Mouse (Mus musculus): Measurements from ENCODE around the gene Hhip. TPM values are rescaled to one million over a fixed set of nuclear protein-coding genes. Genes with fewer than 3 reads are reported as not detected.
"Not testable (repeated sequence)": the region's sequence is repeated elsewhere in the genome, so short reads cannot be mapped to it uniquely, and the experiment has no call there.

Hhip gene
- total RNA-seq, 4 experiments from 2014 or later, result 0.12 to 0.34 (median 0.19) TPM

GRCm38 (mm10) chr8:79993507-79993906 lies 64.3 kb downstream of the Hhip start:
- no peak for DNase-seq (ENCODE audit: low spot score in 2 of 2)

- no peak for DNase-seq (ENCODE audit: low spot score in 2 of 2)
Observed at GRCm38 (mm10) chr8:79992121-79992848, 65.5 kb downstream of the Hhip start.

GRCm38 (mm10) chr8:79991420-79991819 lies 66.4 kb downstream of the Hhip start:
- not testable (repeated sequence) for DNase-seq (ENCODE audit: low spot score in 2 of 2)

- no peak for DNase-seq (ENCODE audit: low spot score in 2 of 2)
Observed at GRCm38 (mm10) chr8:79984946-79985345, 72.9 kb downstream of the Hhip start.

- DNase-seq (ENCODE audit: low spot score in 2 of 2), result no peak
Observed at GRCm38 (mm10) chr8:79982144-79982543, 75.7 kb downstream of the Hhip start.

GRCm38 (mm10) chr8:79966159-79966558 lies 91.6 kb downstream of the Hhip start:
- no peak for DNase-seq (ENCODE audit: low spot score in 2 of 2)

- DNase-seq (ENCODE audit: low spot score in 2 of 2), result no peak
Observed at GRCm38 (mm10) chr8:79952857-79953256, 104.9 kb downstream of the Hhip start.

GRCm38 (mm10) chr8:79950376-79950775 lies 107.4 kb downstream of the Hhip start:
- DNase-seq (ENCODE audit: low spot score in 2 of 2), result no peak

GRCm38 (mm10) chr8:79945501-79946076 lies 112.2 kb downstream of the Hhip start:
- DNase-seq (ENCODE audit: low spot score in 2 of 2), result no peak

GRCm38 (mm10) chr8:79941070-79941469 lies 116.7 kb downstream of the Hhip start:
- DNase-seq (ENCODE audit: low spot score in 2 of 2), result no peak

- no peak for DNase-seq (ENCODE audit: low spot score in 2 of 2)
Observed at GRCm38 (mm10) chr8:79936856-79937445, 120.9 kb downstream of the Hhip start.

- no peak for DNase-seq (ENCODE audit: low spot score in 2 of 2)
Observed at GRCm38 (mm10) chr8:79935793-79936192, 122.0 kb downstream of the Hhip start.

- DNase-seq (ENCODE audit: low spot score in 2 of 2), result no peak
Observed at GRCm38 (mm10) chr8:79929202-79929601, 128.6 kb downstream of the Hhip start.

- no peak for DNase-seq (ENCODE audit: low spot score in 2 of 2)
Observed at GRCm38 (mm10) chr8:79917211-79917610, 140.6 kb downstream of the Hhip start.

All from gastrocnemius, adult 8-10 months (tissue).